Mouse (Mus musculus): ENCODE results near the gene Jak2. TPM values are rescaled to one million over a fixed set of nuclear protein-coding genes. Genes with fewer than 3 reads are reported as not detected.

The Jak2 gene
- total RNA-seq (2021) (10 to 100 TPM; 17.8 to 19.5 TPM), polyA plus RNA-seq (2012; rRNA removed) (4.3 and 9.1 TPM in 2 replicates)
- long read RNA-seq, full-length matches to known transcripts, result 11 of 19 reads
- long read RNA-seq, partial matches to known transcripts, result 4 of 19 reads
- long read RNA-seq, other reads (novel, unspliced or antisense), result 4 of 19 reads

GRCm38 (mm10) chr19:29251191-29251957 lies at the start of gene Jak2:
Gene Jak2, plus strand, starts transcription at chr19:29251828.
- intact Hi-C loops (cut with DNase I), result loop anchor here (5.0 to 10.0 kb wide), 7 partner anchors 109 to 783 kb away; partner anchors contain the start of genes 9930021J03Rik, Ak3, Cdc37l1 and Rcl1
- peaks cover 3% of the 10 kb centered on the region; the same call in 1 of the 2 replicates for H3K79me2 ChIP-seq (replicated peaks; ENCODE audit: control insufficient read depth, insufficient read depth, low read length)
- DNase-seq, result peak; percentile 96 to 98
- no peaks in the 10 kb centered on the region for H3K27me3 ChIP-seq (ENCODE audit: control insufficient read depth, insufficient read depth, low read length)
- peak; percentile 50; the same call in 1 of the 2 replicates for TF ChIP-seq POLR2A (IDR thresholded peaks at IDR 0.05; ENCODE audit: insufficient read depth, low read depth, low read length)
- peak; percentile 62 for TF ChIP-seq CTCF (IDR thresholded peaks at IDR 0.05)
- TF ChIP-seq EP300 (IDR thresholded peaks at IDR 0.05; ENCODE audit: insufficient read depth, low read depth, low read length), result no peak
- peaks cover 11% of the 10 kb centered on the region for H3K4me1 ChIP-seq (ENCODE audit: control insufficient read depth, insufficient read depth, low read length)
- peak within 1 kb of the TSS; percentile 94 for H3K4me3 ChIP-seq
- H3K9ac ChIP-seq (ENCODE audit: low read depth, low read length), result peak within 1 kb of the TSS; percentile 99
- H3K27ac ChIP-seq, result peak within 1 kb of the TSS; percentile 97
- WGBS, result under 1% methylated on average over 102 of the region's 114 CpGs
- H3K36me3 ChIP-seq (ENCODE audit: control insufficient read depth, insufficient read depth, low read length), result peaks cover 18% of the 10 kb centered on the region

- Histone ChIP-seq H3K27ac (no peak overlapping the region), H3K79me2 (replicated peaks; ENCODE audit: control insufficient read depth, insufficient read depth, low read length) (no peaks in the 10 kb centered on the region), H3K4me3 (no peak overlapping the region), H3K9ac (ENCODE audit: low read depth, low read length) (no peak overlapping the region), H3K4me1 (ENCODE audit: control insufficient read depth, insufficient read depth, low read length) (no peaks in the 10 kb centered on the region), H3K36me3 (ENCODE audit: control insufficient read depth, insufficient read depth, low read length) (no peaks in the 10 kb centered on the region), H3K27me3 (ENCODE audit: control insufficient read depth, insufficient read depth, low read length) (no peaks in the 10 kb centered on the region)
- intact Hi-C loops (cut with DNase I), result no loop called here
- whole genome bisulfite sequencing, result 38% methylated on average over 2 of the region's 2 CpGs
- TF ChIP-seq POLR2A (IDR thresholded peaks at IDR 0.05; ENCODE audit: insufficient read depth, low read depth, low read length), result no peak
- peak; percentile 45 for TF ChIP-seq CTCF (IDR thresholded peaks at IDR 0.05)
- DNase-seq, result no peak
These were observed 48.3 kb upstream of the Jak2 start for GRCm38 (mm10) chr19:29203337-29203736.

- DNase-seq, result no peak
- Histone ChIP-seq H3K4me3 (no peak overlapping the region), H3K79me2 (replicated peaks; ENCODE audit: control insufficient read depth, insufficient read depth, low read length) (no peaks in the 10 kb centered on the region), H3K27me3 (ENCODE audit: control insufficient read depth, insufficient read depth, low read length) (no peaks in the 10 kb centered on the region), H3K4me1 (ENCODE audit: control insufficient read depth, insufficient read depth, low read length) (no peaks in the 10 kb centered on the region), H3K36me3 (ENCODE audit: control insufficient read depth, insufficient read depth, low read length) (no peaks in the 10 kb centered on the region), H3K9ac (ENCODE audit: low read depth, low read length) (no peak overlapping the region), H3K27ac (no peak overlapping the region)
- WGBS, result 51% methylated on average over 4 of the region's 4 CpGs
- TF ChIP-seq EP300 (IDR thresholded peaks at IDR 0.05; ENCODE audit: insufficient read depth, low read depth, low read length) (no peak), POLR2A (IDR thresholded peaks at IDR 0.05; ENCODE audit: insufficient read depth, low read depth, low read length) (no peak), CTCF (IDR thresholded peaks at IDR 0.05) (no peak)
- intact Hi-C loops (cut with DNase I), result no loop called here
These were observed 47.0 kb upstream of the Jak2 start for GRCm38 (mm10) chr19:29204583-29204982.

- DNase-seq, result no peak
- Histone ChIP-seq H3K79me2 (replicated peaks; ENCODE audit: control insufficient read depth, insufficient read depth, low read length) (no peaks in the 10 kb centered on the region), H3K27ac (no peak overlapping the region), H3K27me3 (ENCODE audit: control insufficient read depth, insufficient read depth, low read length) (no peaks in the 10 kb centered on the region), H3K36me3 (ENCODE audit: control insufficient read depth, insufficient read depth, low read length) (no peaks in the 10 kb centered on the region), H3K9ac (ENCODE audit: low read depth, low read length) (no peak overlapping the region), H3K4me3 (no peak overlapping the region), H3K4me1 (ENCODE audit: control insufficient read depth, insufficient read depth, low read length) (no peaks in the 10 kb centered on the region)
- intact Hi-C loops (cut with DNase I), result no loop called here
- TF ChIP-seq EP300 (IDR thresholded peaks at IDR 0.05; ENCODE audit: insufficient read depth, low read depth, low read length) (no peak), CTCF (IDR thresholded peaks at IDR 0.05) (no peak), POLR2A (IDR thresholded peaks at IDR 0.05; ENCODE audit: insufficient read depth, low read depth, low read length) (no peak)
- 88% methylated on average over 2 of the region's 2 CpGs for WGBS
These were observed 46.4 kb upstream of the Jak2 start for GRCm38 (mm10) chr19:29205267-29205666.

GRCm38 (mm10) chr19:29209898-29210297 lies 41.7 kb upstream of the Jak2 start:
- Histone ChIP-seq H3K36me3 (ENCODE audit: control insufficient read depth, insufficient read depth, low read length) (no peaks in the 10 kb centered on the region), H3K4me1 (ENCODE audit: control insufficient read depth, insufficient read depth, low read length) (no peaks in the 10 kb centered on the region), H3K27ac (no peak overlapping the region), H3K79me2 (replicated peaks; ENCODE audit: control insufficient read depth, insufficient read depth, low read length) (no peaks in the 10 kb centered on the region), H3K27me3 (ENCODE audit: control insufficient read depth, insufficient read depth, low read length) (no peaks in the 10 kb centered on the region), H3K9ac (ENCODE audit: low read depth, low read length) (no peak overlapping the region), H3K4me3 (no peak overlapping the region)
- WGBS, result 64% methylated on average over 7 of the region's 7 CpGs
- intact Hi-C loops (cut with DNase I), result no loop called here
- TF ChIP-seq POLR2A (IDR thresholded peaks at IDR 0.05; ENCODE audit: insufficient read depth, low read depth, low read length) (no peak), EP300 (IDR thresholded peaks at IDR 0.05; ENCODE audit: insufficient read depth, low read depth, low read length) (no peak), CTCF (IDR thresholded peaks at IDR 0.05) (no peak)
- DNase-seq, result no peak

- no peak overlapping the region for H3K9ac ChIP-seq (ENCODE audit: low read depth, low read length)
- intact Hi-C loops (cut with DNase I), result no loop called here
- peak; percentile 39 for TF ChIP-seq CTCF (IDR thresholded peaks at IDR 0.05)
- TF ChIP-seq EP300 (IDR thresholded peaks at IDR 0.05; ENCODE audit: insufficient read depth, low read depth, low read length), result no peak
- no peak for TF ChIP-seq POLR2A (IDR thresholded peaks at IDR 0.05; ENCODE audit: insufficient read depth, low read depth, low read length)
- no peaks in the 10 kb centered on the region for H3K36me3 ChIP-seq (ENCODE audit: control insufficient read depth, insufficient read depth, low read length)
- no peak overlapping the region for H3K4me3 ChIP-seq
- no peaks in the 10 kb centered on the region for H3K27me3 ChIP-seq (ENCODE audit: control insufficient read depth, insufficient read depth, low read length)
- H3K27ac ChIP-seq, result no peak overlapping the region
- 95% methylated on average over 9 of the region's 9 CpGs for WGBS
- no peaks in the 10 kb centered on the region for H3K4me1 ChIP-seq (ENCODE audit: control insufficient read depth, insufficient read depth, low read length)
- no peaks in the 10 kb centered on the region for H3K79me2 ChIP-seq (replicated peaks; ENCODE audit: control insufficient read depth, insufficient read depth, low read length)
- no peak for DNase-seq
These were observed 41.3 kb upstream of the Jak2 start for GRCm38 (mm10) chr19:29210319-29210718.
